Mouse (Mus musculus): ENCODE measurements around the gene Slc6a12. TPM values are rescaled to one million over a fixed set of nuclear protein-coding genes. Genes with fewer than 3 reads are reported as not detected.

The Slc6a12 gene
- polyA plus RNA-seq, 1 experiment from 2014 or later, result not detected

DNA sequence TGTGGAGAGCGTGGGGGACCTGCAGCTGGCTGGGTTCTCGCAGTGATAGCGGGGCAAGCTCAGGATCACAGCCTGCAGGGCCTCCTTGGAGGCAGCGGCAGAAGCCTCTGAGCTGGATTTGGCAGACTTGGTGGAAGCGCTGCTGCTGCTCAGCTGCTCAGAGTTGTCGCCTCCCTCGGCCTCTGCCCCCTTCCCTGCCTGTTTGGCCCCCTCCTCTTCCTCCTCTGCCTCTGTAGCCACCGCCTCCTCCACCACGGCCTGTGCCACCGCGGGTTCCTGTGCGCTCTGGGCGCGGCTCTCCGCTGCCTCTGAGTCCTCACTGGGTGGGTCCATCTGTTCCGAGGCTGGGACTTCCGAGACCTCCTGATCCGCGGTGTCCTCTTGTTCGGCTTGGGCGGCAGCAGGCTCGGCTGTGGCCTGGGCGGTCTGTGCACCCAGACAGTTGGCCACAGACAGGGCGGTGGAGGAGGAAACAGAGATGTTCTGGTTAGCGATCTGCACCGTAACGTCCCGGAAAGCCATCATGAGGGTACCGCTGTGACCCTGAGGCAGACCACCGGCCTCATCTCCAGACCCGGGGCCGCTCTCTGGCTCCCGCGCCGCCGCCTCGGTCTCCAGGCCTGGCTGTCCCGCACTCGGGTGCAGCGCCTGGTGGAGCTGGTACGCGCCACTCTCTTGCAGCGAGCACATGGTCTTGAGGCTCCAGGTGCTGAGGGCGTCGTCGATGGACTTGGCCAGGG is 69.9 kb downstream of the Slc6a12 start:
- Histone ChIP-seq H3K4me1 (ENCODE audit: control insufficient read depth, insufficient read depth, low read length) (no peaks in the 10 kb centered on the region), H3K27ac (ENCODE audit: low read length) (no peak overlapping the region), H3K4me2 (ENCODE audit: low read depth, low read length) (peak overlapping the region; percentile 6; the same call in 1 of the 2 replicates), H3K9ac (ENCODE audit: low read length) (no peak overlapping the region), H3K36me3 (ENCODE audit: control insufficient read depth, insufficient read depth) (no peaks in the 10 kb centered on the region), H3K4me3 (ENCODE audit: low read length) (no peak overlapping the region), H3K9me3 (replicated peaks; ENCODE audit: control insufficient read depth, low read length) (no peaks in the 10 kb centered on the region), H3K27me3 (ENCODE audit: control insufficient read depth, insufficient read depth, low read length) (peaks cover 51% of the 10 kb centered on the region)
- ATAC-seq (replicated peaks; ENCODE audit: extremely low read depth, insufficient read depth, low FRiP score), result no peak
- WGBS, result 1% methylated on average over 45 of the region's 46 CpGs

Small RNA genes lying within 50 kb of the gene (microRNA-seq; reads per million reads assigned to microRNA genes)
- gene Gm24855, result not detected

Other genes with a start within 250 kb of the Slc6a12 start
- gene Mical3, start 212.1 kb upstream of the Slc6a12 start, polyA plus RNA-seq (2015; fragmentation: Nextera tagmentation; extraction: Ambion mirVana), result 27.2 and 30.4 TPM in 2 replicates
- gene Pex26, start 159.4 kb upstream of the Slc6a12 start, polyA plus RNA-seq (2015; fragmentation: Nextera tagmentation; extraction: Ambion mirVana), result 6.7 and 7.6 TPM in 2 replicates
- gene Tuba8, start 132.4 kb upstream of the Slc6a12 start, polyA plus RNA-seq (2015; fragmentation: Nextera tagmentation; extraction: Ambion mirVana), result 1.2 and 2.0 TPM in 2 replicates
- gene Usp18, start 97.2 kb upstream of the Slc6a12 start, polyA plus RNA-seq (2015; fragmentation: Nextera tagmentation; extraction: Ambion mirVana), result 3.6 and 6.1 TPM in 2 replicates
- gene Slc6a13, start 42.8 kb upstream of the Slc6a12 start, polyA plus RNA-seq (2015; fragmentation: Nextera tagmentation; extraction: Ambion mirVana), result 5.0 and 5.4 TPM in 2 replicates
- 0.02 TPM in 1 of 2 replicates, not detected in the other for gene Iqsec3, start 130.6 kb downstream of the Slc6a12 start, polyA plus RNA-seq (2015; fragmentation: Nextera tagmentation; extraction: Ambion mirVana)

Data from heart, embryonic 16.5 days (tissue).